Mouse (Mus musculus) midbrain, postnatal 0 days (tissue): ENCODE measurements around the gene Sema5a. TPM values are rescaled to one million over a fixed set of nuclear protein-coding genes. Genes with fewer than 3 reads are reported as not detected.

Source experiments
- ATAC-seq: fragments of 200-750 bp; cut with Nextera tagmentation; 2 replicates; pipeline ENCODE4 v1.8.0; 2017; ENCODE audit warnings: moderate number of reproducible peaks, mild to moderate bottlenecking, moderate TSS enrichment, moderate library complexity; ENCODE audit not compliant: low FRiP score
- DNase-seq: peaks from one replicate; pipeline ENCODE4 v3.0.0-alpha.2; 2015; ENCODE audit warnings: low spot score
- H3K27ac ChIP-seq: fragments of 300-500 bp; sonication (generic); 2 replicates; pipeline ENCODE4 v1.5.1; 2014; ENCODE audit warnings: low read depth, mild to moderate bottlenecking, low read length, mixed read lengths
- H3K27me3 ChIP-seq: fragments of 300-500 bp; sonication (generic); 2 replicates; pipeline ENCODE4 v1.6.1; 2014; ENCODE audit warnings: low read length, control low read depth, mixed read lengths; ENCODE audit not compliant: insufficient read depth
- H3K36me3 ChIP-seq: fragments of 300-500 bp; sonication (generic); 2 replicates; pipeline ENCODE4 v1.6.1; 2014; ENCODE audit warnings: low read length, control low read depth, mixed read lengths; ENCODE audit not compliant: insufficient read depth
- H3K4me1 ChIP-seq: fragments of 300-500 bp; sonication (generic); 2 replicates; pipeline ENCODE4 v1.6.1; 2014; ENCODE audit warnings: mild to moderate bottlenecking, control low read depth, antibody characterized with exemption, low read length, mixed read lengths; ENCODE audit not compliant: insufficient read depth
- H3K4me2 ChIP-seq: fragments of 300-500 bp; sonication (generic); 2 replicates; pipeline ENCODE4 v1.6.1; 2014; ENCODE audit warnings: low read depth, mild to moderate bottlenecking, low read length, mixed read lengths; ENCODE audit not compliant: poor library complexity, severe bottlenecking
- H3K4me3 ChIP-seq: fragments of 300-500 bp; sonication (generic); 2 replicates; pipeline ENCODE4 v1.5.1; 2014; ENCODE audit warnings: low read depth, mild to moderate bottlenecking, low read length, moderate library complexity
- H3K9ac ChIP-seq: fragments of 300-500 bp; sonication (generic); replicated peaks from 2 replicates; pipeline ENCODE4 v1.6.1; 2014; ENCODE audit warnings: mild to moderate bottlenecking, low read length, moderate library complexity, mixed read lengths; ENCODE audit not compliant: poor library complexity, severe bottlenecking
- H3K9me3 ChIP-seq: fragments of 300-500 bp; sonication (generic); 2 replicates; pipeline ENCODE4 v1.6.1; 2016; ENCODE audit warnings: low read length, control low read depth
- CTCF ChIP-seq: IDR thresholded peaks from 2 replicates; pipeline ENCODE4 v1.5.1; 2016; ENCODE audit warnings: antibody characterized with exemption, mild to moderate bottlenecking
- WGBS: fragments of 180-500 bp; shearing (Covaris S2); extraction: QIAGEN DNeasy Blood & Tissue Kit; methylation state at CpG from one replicate; pipeline ENCODE4 v1.1.7; 2014; 5-methylcytosine and 5-hydroxymethylcytosine counted together
- polyA plus RNA-seq: library from polyadenylated mRNA; unstranded; fragments of >200 nt; fragmentation: Nextera tagmentation; extraction: Ambion mirVana; gene quantifications from 2 replicates; pipeline ENCODE4 v1.2.1, GENCODE M21; 2015
- total RNA-seq: library from RNA; depleted of rRNA; stranded (reverse); fragments of >200 nt; gene quantifications from 2 replicates; pipeline ENCODE4 v1.2.3, GENCODE M21; 2014

Gene Sema5a
- total and polyA plus RNA-seq, 2 experiments from 2014 or later: 5.8 to 26.5 TPM

DNA sequence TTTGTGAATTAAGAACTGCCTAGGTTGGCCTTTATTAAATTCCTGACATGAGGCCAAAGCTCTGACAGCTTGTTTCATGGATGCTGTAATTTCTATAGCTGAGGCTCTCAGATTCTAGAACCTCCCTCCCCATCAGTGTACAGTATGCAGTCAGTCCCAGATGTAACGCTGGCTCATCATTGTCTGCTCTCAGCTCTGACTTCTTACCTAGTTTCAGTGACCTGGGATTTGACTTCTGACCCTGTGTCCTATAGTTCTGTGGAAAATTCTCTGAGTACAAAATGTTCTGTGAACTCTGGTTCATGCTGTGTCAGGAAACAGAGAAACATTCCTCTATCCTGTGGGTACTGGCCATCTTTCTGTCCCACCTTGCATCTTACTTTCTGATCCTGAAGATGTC lies 346.0 kb downstream of the Sema5a start:
- H3K4me1 ChIP-seq: no peaks in the 10 kb centered on the region
- ATAC-seq: no peak
- WGBS: 85% methylated on average over 1 of the region's 1 CpGs

GRCm38 (mm10) chr15:32593746-32594145 lies 349.1 kb downstream of the Sema5a start:
- ATAC-seq: no peak
- Histone ChIP-seq H3K27me3 (no peaks in the 10 kb centered on the region), H3K36me3 (no peaks in the 10 kb centered on the region), H3K27ac (no peak overlapping the region), H3K9ac (no peak overlapping the region), H3K4me2 (no peak overlapping the region), H3K4me1 (no peaks in the 10 kb centered on the region; the same call in 1 of the 2 replicates), H3K4me3 (no peak overlapping the region), H3K9me3 (no peaks in the 10 kb centered on the region)
- no peak for DNase-seq
- TF ChIP-seq CTCF: no peak
- 94% methylated on average over 5 of the region's 5 CpGs for WGBS

More for the DNA sequence above, 346.0 kb downstream of the Sema5a start:
- DNase-seq: no peak
- no peak for TF ChIP-seq CTCF
- Histone ChIP-seq H3K9me3 (no peaks in the 10 kb centered on the region), H3K36me3 (no peaks in the 10 kb centered on the region), H3K27ac (no peak overlapping the region), H3K27me3 (no peaks in the 10 kb centered on the region), H3K4me3 (no peak overlapping the region), H3K4me2 (no peak overlapping the region), H3K9ac (no peak overlapping the region)

- no peaks in the 10 kb centered on the region for H3K9me3 ChIP-seq
- no peaks in the 10 kb centered on the region for H3K36me3 ChIP-seq
- no peak overlapping the region for H3K9ac ChIP-seq
- no peaks in the 10 kb centered on the region for H3K27me3 ChIP-seq
- DNase-seq (no peak), ATAC-seq (no peak)
- 85% methylated on average over 6 of the region's 6 CpGs for WGBS
- no peaks in the 10 kb centered on the region; the same call in 1 of the 2 replicates for H3K4me1 ChIP-seq
- H3K4me3 ChIP-seq: no peak overlapping the region
- no peak for TF ChIP-seq CTCF
- H3K4me2 ChIP-seq: no peak overlapping the region
- no peak overlapping the region for H3K27ac ChIP-seq
Observed at GRCm38 (mm10) chr15:32596574-32596973, 352.0 kb downstream of the Sema5a start.

DNA sequence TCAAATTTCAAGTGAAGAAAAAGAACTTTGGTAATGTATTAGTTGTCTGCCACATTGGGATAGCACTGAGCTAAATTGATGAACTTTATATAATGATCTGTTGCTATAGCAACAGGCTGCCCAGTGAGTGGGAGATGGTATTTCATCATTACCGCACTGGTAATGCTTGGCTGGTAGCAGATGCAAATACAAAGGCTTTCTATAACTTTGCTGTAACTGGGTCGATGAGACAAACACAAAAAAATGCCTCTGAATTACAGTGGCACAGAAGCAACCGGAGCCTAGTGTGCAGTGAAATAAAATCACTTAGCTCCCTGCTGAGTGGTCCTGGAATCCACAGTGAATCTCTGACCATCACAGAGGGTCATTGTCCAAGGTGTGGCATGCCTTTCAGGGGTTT lies 352.6 kb downstream of the Sema5a start:
- no peak for ATAC-seq
- no peaks in the 10 kb centered on the region; the same call in 1 of the 2 replicates for H3K4me1 ChIP-seq

GRCm38 (mm10) chr15:32607236-32607635 lies 362.6 kb downstream of the Sema5a start:
- no peak for TF ChIP-seq CTCF
- no peaks in the 10 kb centered on the region for H3K9me3 ChIP-seq
- H3K4me3 ChIP-seq: no peak overlapping the region
- ATAC-seq (no peak), DNase-seq (no peak)
- H3K27me3 ChIP-seq: no peaks in the 10 kb centered on the region
- no peak overlapping the region for H3K4me2 ChIP-seq
- no peak overlapping the region for H3K9ac ChIP-seq
- 88% methylated on average over 3 of the region's 3 CpGs for WGBS
- no peak overlapping the region for H3K27ac ChIP-seq
- no peaks in the 10 kb centered on the region for H3K4me1 ChIP-seq
- H3K36me3 ChIP-seq: no peaks in the 10 kb centered on the region

More for the DNA sequence above, 352.6 kb downstream of the Sema5a start:
- H3K4me3 ChIP-seq: no peak overlapping the region
- no peak overlapping the region for H3K27ac ChIP-seq
- H3K36me3 ChIP-seq: no peaks in the 10 kb centered on the region
- no peak overlapping the region for H3K9ac ChIP-seq
- 21% methylated on average over 3 of the region's 3 CpGs for WGBS
- no peaks in the 10 kb centered on the region for H3K27me3 ChIP-seq
- no peak overlapping the region for H3K4me2 ChIP-seq
- TF ChIP-seq CTCF: no peak
- peak; percentile 42 for DNase-seq
- no peaks in the 10 kb centered on the region for H3K9me3 ChIP-seq

GRCm38 (mm10) chr15:32610776-32611175 lies 366.2 kb downstream of the Sema5a start:
- H3K27me3 ChIP-seq: no peaks in the 10 kb centered on the region
- H3K4me1 ChIP-seq: no peaks in the 10 kb centered on the region
- no peak overlapping the region for H3K9ac ChIP-seq
- H3K4me2 ChIP-seq: no peak overlapping the region
- ATAC-seq: no peak
- H3K4me3 ChIP-seq: no peak overlapping the region
- DNase-seq: peak; percentile 59
- WGBS: 81% methylated on average over 2 of the region's 2 CpGs
- H3K27ac ChIP-seq: no peak overlapping the region
- no peak for TF ChIP-seq CTCF
- H3K9me3 ChIP-seq: no peaks in the 10 kb centered on the region
- no peaks in the 10 kb centered on the region for H3K36me3 ChIP-seq
